Mouse (Mus musculus) hindbrain, embryonic 16.5 days (tissue): ENCODE measurements around the gene Mical2. TPM values are rescaled to one million over a fixed set of nuclear protein-coding genes. Genes with fewer than 3 reads are reported as not detected.
A peak's percentile ranks its signal among the peaks of the same experiment; 100 is the strongest.

Experiments
- ATAC-seq: fragments of 200-750 bp; cut with Nextera tagmentation; 2 replicates; pipeline ENCODE4 v1.8.0; 2017; ENCODE audit warnings: moderate TSS enrichment, moderate library complexity
- H3K27ac ChIP-seq: fragments of 300-500 bp; sonication (generic); 2 replicates; pipeline ENCODE4 v1.5.1; 2014; ENCODE audit warnings: low read depth, mild to moderate bottlenecking, control low read depth, low read length, moderate library complexity
- H3K27me3 ChIP-seq: fragments of 300-500 bp; sonication (generic); replicated peaks from 2 replicates; pipeline ENCODE4 v1.6.1; 2014; ENCODE audit warnings: low read length; ENCODE audit not compliant: control insufficient read depth, insufficient read depth
- H3K36me3 ChIP-seq: fragments of 300-500 bp; sonication (generic); 2 replicates; pipeline ENCODE4 v1.6.1; 2014; ENCODE audit warnings: mild to moderate bottlenecking, low read length, moderate library complexity, mixed read lengths; ENCODE audit not compliant: control insufficient read depth, insufficient read depth
- H3K4me1 ChIP-seq: fragments of 300-500 bp; sonication (generic); 2 replicates; pipeline ENCODE4 v1.6.1; 2014; ENCODE audit warnings: low read depth, low read length; ENCODE audit not compliant: control insufficient read depth, insufficient read depth
- H3K4me2 ChIP-seq: fragments of 300-500 bp; sonication (generic); 2 replicates; pipeline ENCODE4 v1.6.1; 2014; ENCODE audit warnings: mild to moderate bottlenecking, low read length, control low read depth, moderate library complexity
- H3K4me3 ChIP-seq: fragments of 300-500 bp; sonication (generic); 2 replicates; pipeline ENCODE4 v1.5.1; 2014; ENCODE audit warnings: mild to moderate bottlenecking, low read length, control low read depth, moderate library complexity
- H3K9ac ChIP-seq: fragments of 300-500 bp; sonication (generic); 2 replicates; pipeline ENCODE4 v1.6.1; 2014; ENCODE audit warnings: low read depth, mild to moderate bottlenecking, control low read depth, low read length, moderate library complexity
- H3K9me3 ChIP-seq: fragments of 300-500 bp; sonication (generic); 2 replicates; pipeline ENCODE4 v1.6.1; 2014; ENCODE audit warnings: mild to moderate bottlenecking, low read length, moderate library complexity; ENCODE audit not compliant: control insufficient read depth
- WGBS: fragments of 180-500 bp; shearing (Covaris S2); extraction: QIAGEN DNeasy Blood & Tissue Kit; methylation state at CpG from one replicate; pipeline ENCODE4 v1.1.7; 2014; 5-methylcytosine and 5-hydroxymethylcytosine counted together
- polyA plus RNA-seq: library from polyadenylated mRNA; unstranded; fragments of >200 nt; fragmentation: Nextera tagmentation; extraction: Ambion mirVana; gene quantifications from 2 replicates; pipeline ENCODE4 v1.2.1, GENCODE M21; 2015

Gene Mical2
- polyA plus RNA-seq, 1 experiment from 2014 or later = 7.2 TPM

GRCm38 (mm10) chr7:112205513-112205912 is 20.1 kb upstream of the Mical2 start:
- H3K4me3 ChIP-seq = no peak overlapping the region
- no peak for ATAC-seq
- H3K9me3 ChIP-seq = no peaks in the 10 kb centered on the region
- H3K36me3 ChIP-seq = no peaks in the 10 kb centered on the region
- WGBS = 89% methylated on average over 6 of the region's 6 CpGs
- H3K27ac ChIP-seq = no peak overlapping the region
- H3K9ac ChIP-seq = no peak overlapping the region
- H3K27me3 ChIP-seq = no peaks in the 10 kb centered on the region
- H3K4me1 ChIP-seq = peaks cover 3% of the 10 kb centered on the region; the same call in 1 of the 2 replicates
- H3K4me2 ChIP-seq = no peak overlapping the region

GRCm38 (mm10) chr7:112207717-112208116 is 17.9 kb upstream of the Mical2 start:
- 92% methylated on average over 6 of the region's 6 CpGs for WGBS
- no peak for ATAC-seq
- H3K4me3 ChIP-seq = no peak overlapping the region

GRCm38 (mm10) chr7:112208323-112209167 is 17.1 kb upstream of the Mical2 start:
- no peaks in the 10 kb centered on the region for H3K36me3 ChIP-seq
- H3K4me1 ChIP-seq = peaks cover 7% of the 10 kb centered on the region
- no peak overlapping the region for H3K4me3 ChIP-seq
- H3K4me2 ChIP-seq = no peak overlapping the region
- H3K27me3 ChIP-seq = no peaks in the 10 kb centered on the region
- no peak for ATAC-seq
- H3K9ac ChIP-seq = no peak overlapping the region; the same call in 1 of the 2 replicates
- no peak overlapping the region for H3K27ac ChIP-seq
- no peaks in the 10 kb centered on the region for H3K9me3 ChIP-seq
- 63% methylated on average over 10 of the region's 10 CpGs for WGBS

More at GRCm38 (mm10) chr7:112207717-112208116, 17.9 kb upstream of the Mical2 start:
- H3K4me2 ChIP-seq = no peak overlapping the region
- no peak overlapping the region for H3K9ac ChIP-seq
- no peaks in the 10 kb centered on the region for H3K36me3 ChIP-seq
- peaks cover 3% of the 10 kb centered on the region; the same call in 1 of the 2 replicates for H3K4me1 ChIP-seq
- H3K27ac ChIP-seq = no peak overlapping the region
- H3K9me3 ChIP-seq = no peaks in the 10 kb centered on the region
- no peaks in the 10 kb centered on the region for H3K27me3 ChIP-seq

GRCm38 (mm10) chr7:112209621-112210020 is 16.0 kb upstream of the Mical2 start:
- no peak for ATAC-seq
- H3K9me3 ChIP-seq = no peaks in the 10 kb centered on the region
- peaks cover 7% of the 10 kb centered on the region for H3K4me1 ChIP-seq
- H3K9ac ChIP-seq = no peak overlapping the region
- no peak overlapping the region for H3K4me2 ChIP-seq
- H3K4me3 ChIP-seq = no peak overlapping the region
- no peaks in the 10 kb centered on the region for H3K27me3 ChIP-seq
- no peaks in the 10 kb centered on the region for H3K36me3 ChIP-seq
- WGBS = 92% methylated on average over 4 of the region's 4 CpGs
- H3K27ac ChIP-seq = no peak overlapping the region

GRCm38 (mm10) chr7:112212921-112213721 is 12.5 kb upstream of the Mical2 start:
- no peaks in the 10 kb centered on the region for H3K9me3 ChIP-seq
- no peak overlapping the region for H3K4me3 ChIP-seq
- 36% methylated on average over 8 of the region's 8 CpGs for WGBS
- H3K4me2 ChIP-seq = no peak overlapping the region
- no peak overlapping the region; the same call in none of the 2 replicates for H3K27ac ChIP-seq
- H3K9ac ChIP-seq = 0 out of 2 replicates have a peak overlapping the region, but pooled peaks have one; percentile 1
- no peaks in the 10 kb centered on the region for H3K27me3 ChIP-seq
- no peaks in the 10 kb centered on the region for H3K36me3 ChIP-seq
- peak; percentile 88 for ATAC-seq
- H3K4me1 ChIP-seq = peaks cover 7% of the 10 kb centered on the region

- no peak overlapping the region for H3K4me3 ChIP-seq
- H3K36me3 ChIP-seq = no peaks in the 10 kb centered on the region
- no peak for ATAC-seq
- H3K4me2 ChIP-seq = no peak overlapping the region
- peaks cover 5% of the 10 kb centered on the region; the same call in 1 of the 2 replicates for H3K9me3 ChIP-seq
- no peak overlapping the region for H3K9ac ChIP-seq
- WGBS = 81% methylated on average over 3 of the region's 3 CpGs
- H3K27me3 ChIP-seq = no peaks in the 10 kb centered on the region; the same call in 1 of the 2 replicates
- no peak overlapping the region for H3K27ac ChIP-seq
- peaks cover 7% of the 10 kb centered on the region for H3K4me1 ChIP-seq
These were observed 9.8 kb upstream of the Mical2 start for GRCm38 (mm10) chr7:112215871-112216270.

GRCm38 (mm10) chr7:112216720-112217119 is 8.9 kb upstream of the Mical2 start:
- Histone ChIP-seq H3K36me3 (no peaks in the 10 kb centered on the region), H3K9me3 (peaks cover 5% of the 10 kb centered on the region; the same call in 1 of the 2 replicates), H3K9ac (no peak overlapping the region), H3K4me3 (no peak overlapping the region), H3K4me1 (peaks cover 7% of the 10 kb centered on the region), H3K27me3 (no peaks in the 10 kb centered on the region; the same call in 1 of the 2 replicates), H3K27ac (no peak overlapping the region), H3K4me2 (no peak overlapping the region)
- no peak for ATAC-seq
- 73% methylated on average over 5 of the region's 5 CpGs for WGBS

- H3K4me3 ChIP-seq = no peak overlapping the region
- ATAC-seq = no peak
- 66% methylated on average over 6 of the region's 6 CpGs for WGBS
These were observed 8.4 kb upstream of the Mical2 start for GRCm38 (mm10) chr7:112217208-112217607.

More at GRCm38 (mm10) chr7:112217208-112217607, 8.4 kb upstream of the Mical2 start:
- Histone ChIP-seq H3K36me3 (no peaks in the 10 kb centered on the region), H3K4me1 (peaks cover 7% of the 10 kb centered on the region), H3K9me3 (peaks cover 5% of the 10 kb centered on the region; the same call in 1 of the 2 replicates), H3K27ac (no peak overlapping the region), H3K27me3 (no peaks in the 10 kb centered on the region; the same call in 1 of the 2 replicates), H3K9ac (no peak overlapping the region), H3K4me2 (no peak overlapping the region)
